Mouse (Mus musculus) lung, embryonic 15.5 days (tissue): ENCODE results near the gene Rhd. TPM values are rescaled to one million over a fixed set of nuclear protein-coding genes. Genes with fewer than 3 reads are reported as not detected.

Source experiments
- ATAC-seq: fragments of 200-750 bp; cut with Nextera tagmentation; 2 replicates; pipeline ENCODE4 v1.8.0; 2017; ENCODE audit warnings: moderate number of reproducible peaks, borderline replicate concordance; ENCODE audit not compliant: low FRiP score, low TSS enrichment; ENCODE audit errors: extremely low read depth
- H3K27ac ChIP-seq: fragments of 300-500 bp; sonication (generic); 2 replicates; pipeline ENCODE4 v1.5.1; 2015; ENCODE audit warnings: moderate library complexity, mild to moderate bottlenecking, inconsistent platforms
- H3K27me3 ChIP-seq: fragments of 300-500 bp; sonication (generic); 2 replicates; pipeline ENCODE4 v1.6.1; 2015; ENCODE audit warnings: inconsistent platforms
- H3K36me3 ChIP-seq: fragments of 300-500 bp; sonication (generic); 2 replicates; pipeline ENCODE4 v1.6.1; 2015; ENCODE audit warnings: inconsistent platforms
- H3K4me1 ChIP-seq: fragments of 300-500 bp; sonication (generic); 2 replicates; pipeline ENCODE4 v1.6.1; 2015; ENCODE audit warnings: inconsistent platforms
- H3K4me2 ChIP-seq: fragments of 300-500 bp; sonication (generic); 2 replicates; pipeline ENCODE4 v1.6.1; 2015; ENCODE audit warnings: inconsistent platforms, mild to moderate bottlenecking, moderate library complexity
- H3K4me3 ChIP-seq: fragments of 300-500 bp; sonication (generic); 2 replicates; pipeline ENCODE4 v1.5.1; 2015; ENCODE audit warnings: mild to moderate bottlenecking, inconsistent platforms
- H3K9ac ChIP-seq: fragments of 300-500 bp; sonication (generic); 2 replicates; pipeline ENCODE4 v1.6.1; 2015; ENCODE audit warnings: inconsistent platforms
- H3K9me3 ChIP-seq: fragments of 300-500 bp; sonication (generic); 2 replicates; pipeline ENCODE4 v1.6.1; 2016; ENCODE audit warnings: inconsistent platforms
- WGBS: fragments of 180-500 bp; shearing (Covaris S2); methylation state at CpG from one replicate; pipeline ENCODE4 v1.1.7; 2015; 5-methylcytosine and 5-hydroxymethylcytosine counted together
- polyA plus RNA-seq: library from polyadenylated mRNA; unstranded; fragments of >200 nt; fragmentation: Nextera tagmentation; extraction: Ambion mirVana; gene quantifications from 2 replicates; pipeline ENCODE4 v1.2.1, GENCODE M21; 2015

Rhd gene
- polyA plus RNA-seq, 1 experiment from 2014 or later: 2.3 TPM

DNA sequence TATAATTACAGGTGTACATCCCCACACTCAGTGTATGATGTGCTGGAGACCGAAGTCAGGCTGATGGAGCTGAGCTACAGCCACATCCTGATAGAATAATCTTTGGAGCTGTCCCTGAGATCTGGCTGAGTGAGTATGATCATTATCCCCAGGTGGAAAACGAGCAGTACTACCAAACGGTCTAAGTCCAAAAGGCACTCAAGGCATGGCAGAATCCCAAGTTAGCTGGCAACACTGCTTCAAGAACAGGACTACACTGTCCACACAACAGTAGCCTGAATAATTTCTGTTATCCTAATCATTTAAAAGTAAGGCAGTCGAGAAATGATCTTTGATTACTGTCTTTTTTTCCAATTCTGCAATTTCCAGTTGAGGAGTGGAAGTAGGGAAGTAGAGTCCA is 20.8 kb upstream of the Rhd start:
- H3K4me3 ChIP-seq: no peak overlapping the region
- no peaks in the 10 kb centered on the region for H3K27me3 ChIP-seq
- no peak overlapping the region for H3K27ac ChIP-seq
- no peaks in the 10 kb centered on the region for H3K36me3 ChIP-seq
- WGBS: 85% methylated on average over 4 of the region's 4 CpGs
- peaks cover 19% of the 10 kb centered on the region for H3K4me1 ChIP-seq
- ATAC-seq: no peak
- H3K9me3 ChIP-seq: no peaks in the 10 kb centered on the region
- no peak overlapping the region for H3K9ac ChIP-seq
- H3K4me2 ChIP-seq: no peak overlapping the region

GRCm38 (mm10) chr4:134847587-134847986 is 16.7 kb upstream of the Rhd start:
- WGBS: 54% methylated on average over 4 of the region's 4 CpGs
- Histone ChIP-seq H3K4me3 (no peak overlapping the region), H3K36me3 (no peaks in the 10 kb centered on the region), H3K27ac (0 out of 2 replicates have a peak overlapping the region, but pooled peaks have one; percentile 3), H3K9me3 (no peaks in the 10 kb centered on the region), H3K9ac (no peak overlapping the region), H3K4me2 (no peak overlapping the region), H3K27me3 (no peaks in the 10 kb centered on the region), H3K4me1 (peaks cover 37% of the 10 kb centered on the region)
- ATAC-seq: no peak

DNA sequence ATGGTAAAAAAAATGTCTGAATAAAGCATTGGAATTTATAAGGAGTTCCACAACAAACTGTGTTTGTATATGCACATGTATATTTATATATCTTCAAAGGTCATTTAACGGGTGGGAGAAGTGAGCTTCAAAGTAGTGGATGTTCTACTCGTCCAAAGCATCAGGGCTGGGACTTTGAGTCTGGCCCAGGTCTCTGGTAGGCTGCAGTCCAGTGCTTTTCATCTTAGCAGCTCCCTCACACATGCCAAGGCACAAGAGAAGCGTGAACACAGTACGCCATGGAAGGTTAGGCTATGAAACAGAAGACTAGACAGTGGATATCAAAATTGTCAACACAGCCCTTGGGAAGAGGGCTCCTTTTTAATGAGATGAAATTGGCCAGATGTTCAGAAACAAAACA is 13.8 kb upstream of the Rhd start:
- no peak for ATAC-seq
- H3K9me3 ChIP-seq: no peaks in the 10 kb centered on the region
- H3K27ac ChIP-seq: no peak overlapping the region
- no peaks in the 10 kb centered on the region for H3K36me3 ChIP-seq
- peaks cover 33% of the 10 kb centered on the region for H3K4me1 ChIP-seq
- H3K27me3 ChIP-seq: no peaks in the 10 kb centered on the region
- no peak overlapping the region for H3K9ac ChIP-seq
- no peak overlapping the region for H3K4me2 ChIP-seq
- H3K4me3 ChIP-seq: no peak overlapping the region
- WGBS: 70% methylated on average over 4 of the region's 4 CpGs

DNA sequence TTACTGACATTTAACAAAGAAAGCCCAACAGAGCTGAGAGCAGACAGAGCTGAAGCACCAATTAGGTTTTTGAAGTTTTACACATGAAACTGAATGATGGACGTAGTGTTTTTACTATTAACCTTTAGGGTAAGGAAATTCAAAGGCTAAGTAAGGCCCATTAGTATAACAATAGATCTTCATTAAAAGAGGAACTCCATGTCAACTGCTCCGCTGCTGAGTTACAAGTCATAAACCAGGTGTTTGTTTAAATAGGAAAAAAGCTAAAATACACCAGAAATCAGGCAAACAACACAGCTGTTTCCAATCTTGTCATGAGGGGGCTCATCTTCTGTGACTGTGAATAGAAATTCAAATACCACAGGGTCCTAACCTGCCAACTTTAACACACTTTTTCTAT is 13.1 kb upstream of the Rhd start:
- no peaks in the 10 kb centered on the region for H3K36me3 ChIP-seq
- H3K9ac ChIP-seq: 0 out of 2 replicates have a peak overlapping the region, but pooled peaks have one; percentile 93
- peak overlapping the region; percentile 85; the same call in 1 of the 2 replicates for H3K4me2 ChIP-seq
- peak overlapping the region; percentile 99 for H3K4me3 ChIP-seq
- 65% methylated on average over 2 of the region's 2 CpGs for WGBS
- H3K4me1 ChIP-seq: peaks cover 35% of the 10 kb centered on the region
- H3K9me3 ChIP-seq: no peaks in the 10 kb centered on the region
- ATAC-seq: no peak
- no peak overlapping the region for H3K27ac ChIP-seq
- no peaks in the 10 kb centered on the region for H3K27me3 ChIP-seq

DNA sequence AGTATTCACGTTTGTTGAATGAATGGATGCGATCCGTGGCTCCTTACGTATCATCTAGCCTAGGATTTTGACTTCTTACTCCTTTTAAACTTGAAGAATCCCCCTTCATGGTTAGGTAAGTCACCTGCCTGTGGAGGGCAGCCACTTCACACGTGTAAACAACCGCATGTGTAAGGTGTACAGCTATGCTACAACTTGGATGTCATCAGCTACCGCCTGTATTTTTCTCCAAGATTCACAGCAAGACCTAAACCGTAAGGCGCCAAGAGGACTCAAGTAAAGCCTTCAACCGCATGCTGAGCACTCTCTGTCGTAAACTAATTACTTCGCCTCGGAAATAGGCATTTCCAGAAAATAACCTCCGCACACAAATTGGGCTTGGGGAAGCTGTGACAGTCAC is 12.5 kb upstream of the Rhd start:
- Histone ChIP-seq H3K27ac (no peak overlapping the region), H3K4me1 (peaks cover 37% of the 10 kb centered on the region), H3K4me3 (peak overlapping the region; percentile 99), H3K9me3 (no peaks in the 10 kb centered on the region), H3K9ac (peak overlapping the region; percentile 93; the same call in 1 of the 2 replicates), H3K4me2 (peak overlapping the region; percentile 85), H3K36me3 (no peaks in the 10 kb centered on the region), H3K27me3 (no peaks in the 10 kb centered on the region)
- 14% methylated on average over 14 of the region's 14 CpGs for WGBS
- no peak for ATAC-seq

GRCm38 (mm10) chr4:134852438-134853255 is 11.7 kb upstream of the Rhd start:
- peak; percentile 37 for ATAC-seq
- Histone ChIP-seq H3K27me3 (no peaks in the 10 kb centered on the region), H3K4me1 (peaks cover 36% of the 10 kb centered on the region), H3K4me3 (peak overlapping the region; percentile 99), H3K9me3 (no peaks in the 10 kb centered on the region), H3K4me2 (peak overlapping the region; percentile 85), H3K36me3 (no peaks in the 10 kb centered on the region), H3K9ac (peak overlapping the region; percentile 93), H3K27ac (peak overlapping the region; percentile 85)
- WGBS: under 1% methylated on average over 40 of the region's 106 CpGs

GRCm38 (mm10) chr4:134853259-134853636 is 11.1 kb upstream of the Rhd start, which contains the start of gene Maco1:
Maco1 (minus strand) TSS chr4:134853345.
- H3K36me3 ChIP-seq: no peaks in the 10 kb centered on the region
- ATAC-seq: peak; percentile 98
- H3K4me2 ChIP-seq: peak within 1 kb of the TSS; percentile 87
- no peaks in the 10 kb centered on the region for H3K9me3 ChIP-seq
- peaks cover 32% of the 10 kb centered on the region for H3K4me1 ChIP-seq
- WGBS: under 1% methylated on average over 38 of the region's 38 CpGs
- H3K27me3 ChIP-seq: no peaks in the 10 kb centered on the region
- H3K27ac ChIP-seq: peak within 1 kb of the TSS; percentile 90
- H3K4me3 ChIP-seq: peak within 1 kb of the TSS; percentile 99
- peak within 1 kb of the TSS; percentile 93 for H3K9ac ChIP-seq

- ATAC-seq: peak; percentile 93
- Histone ChIP-seq H3K9ac (peak overlapping the region; percentile 50), H3K27ac (peak overlapping the region; percentile 90), H3K27me3 (no peaks in the 10 kb centered on the region), H3K9me3 (no peaks in the 10 kb centered on the region), H3K4me3 (peak overlapping the region; percentile 99), H3K4me1 (peaks cover 32% of the 10 kb centered on the region), H3K36me3 (no peaks in the 10 kb centered on the region), H3K4me2 (peak overlapping the region; percentile 87)
- under 1% methylated on average over 91 of the region's 91 CpGs for whole genome bisulfite sequencing
Measured at GRCm38 (mm10) chr4:134853637-134854485, 10.5 kb upstream of the Rhd start.

DNA sequence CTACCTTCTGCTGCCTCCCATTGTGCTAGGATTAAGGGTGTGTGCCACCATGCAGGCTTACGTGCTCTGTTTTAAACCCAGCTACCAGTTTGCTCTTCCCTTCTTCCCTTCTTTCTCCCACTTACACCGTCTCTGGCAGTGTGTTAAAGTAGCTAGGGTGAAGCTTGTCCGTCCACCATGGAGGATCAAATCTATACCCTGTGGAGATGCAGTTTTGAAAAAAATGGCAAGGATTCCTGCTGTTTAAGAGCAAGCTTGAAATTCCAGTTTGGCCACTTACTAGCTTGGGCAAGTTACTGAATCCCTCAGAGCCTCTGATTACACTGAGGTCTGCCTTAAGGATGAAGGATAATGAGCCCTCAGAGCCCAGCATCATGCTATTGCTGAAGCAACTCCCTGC is 9.0 kb upstream of the Rhd start:
- Histone ChIP-seq H3K4me3 (no peak overlapping the region), H3K9me3 (no peaks in the 10 kb centered on the region), H3K9ac (no peak overlapping the region), H3K36me3 (no peaks in the 10 kb centered on the region), H3K27me3 (no peaks in the 10 kb centered on the region), H3K27ac (peak overlapping the region; percentile 58; the same call in 1 of the 2 replicates), H3K4me1 (peaks cover 32% of the 10 kb centered on the region), H3K4me2 (no peak overlapping the region)
- no peak for ATAC-seq
- 40% methylated on average over 3 of the region's 3 CpGs for WGBS

DNA sequence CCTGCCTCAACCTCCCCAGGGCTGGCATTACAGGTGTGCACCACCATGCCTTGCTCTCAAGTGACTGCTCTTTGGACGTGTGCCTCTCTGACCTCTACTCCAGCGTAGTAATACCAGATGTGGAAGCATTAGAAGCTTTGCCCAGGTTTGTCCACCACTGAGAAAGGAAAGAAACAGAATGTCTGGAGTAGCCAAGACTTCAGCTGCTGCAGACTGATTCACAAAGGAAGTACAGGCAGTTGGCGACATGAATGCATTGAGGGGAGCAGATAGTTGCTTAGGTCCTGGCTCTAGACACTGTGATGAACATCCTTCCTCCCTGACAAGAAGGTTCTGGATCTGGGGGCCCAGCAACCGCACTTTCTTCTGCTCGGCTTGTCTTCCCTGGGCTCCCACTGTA is 8.3 kb upstream of the Rhd start:
- H3K36me3 ChIP-seq: no peaks in the 10 kb centered on the region
- H3K27ac ChIP-seq: 0 out of 2 replicates have a peak overlapping the region, but pooled peaks have one; percentile 58
- H3K27me3 ChIP-seq: no peaks in the 10 kb centered on the region
- 38% methylated on average over 5 of the region's 5 CpGs for WGBS
- H3K4me1 ChIP-seq: peaks cover 26% of the 10 kb centered on the region
- H3K4me2 ChIP-seq: no peak overlapping the region
- H3K4me3 ChIP-seq: no peak overlapping the region
- H3K9ac ChIP-seq: no peak overlapping the region
- H3K9me3 ChIP-seq: no peaks in the 10 kb centered on the region
- ATAC-seq: no peak

- Histone ChIP-seq H3K36me3 (no peaks in the 10 kb centered on the region), H3K4me2 (no peak overlapping the region), H3K4me3 (no peak overlapping the region), H3K4me1 (peaks cover 22% of the 10 kb centered on the region), H3K27me3 (no peaks in the 10 kb centered on the region), H3K27ac (no peak overlapping the region), H3K9ac (no peak overlapping the region), H3K9me3 (no peaks in the 10 kb centered on the region)
- 23% methylated on average over 5 of the region's 5 CpGs for WGBS
- ATAC-seq: no peak
Measured at GRCm38 (mm10) chr4:134856501-134856900, 7.8 kb upstream of the Rhd start.

DNA sequence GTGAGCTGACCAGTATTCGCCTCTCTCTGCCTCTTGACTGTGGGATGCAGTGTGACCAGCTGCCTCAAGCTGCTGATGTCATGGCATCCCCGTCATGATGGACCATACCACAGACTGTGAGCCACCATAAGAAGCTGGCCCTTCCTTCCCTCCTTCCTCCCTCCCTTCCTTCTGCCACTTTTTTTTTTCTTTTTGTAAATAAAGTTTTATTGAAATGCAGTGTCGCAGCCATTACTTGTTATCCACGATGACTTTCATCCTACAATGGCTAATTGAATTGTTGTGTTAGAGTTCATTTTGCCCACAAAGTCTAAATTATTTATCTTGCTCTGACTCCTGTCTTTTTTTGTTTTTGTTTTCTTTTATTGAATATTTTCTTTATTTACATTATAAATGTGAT is 5.8 kb upstream of the Rhd start:
- Histone ChIP-seq H3K9me3 (no peaks in the 10 kb centered on the region), H3K36me3 (no peaks in the 10 kb centered on the region), H3K4me3 (no peak overlapping the region), H3K9ac (no peak overlapping the region), H3K4me2 (no peak overlapping the region), H3K4me1 (peaks cover 13% of the 10 kb centered on the region), H3K27me3 (no peaks in the 10 kb centered on the region), H3K27ac (no peak overlapping the region)
- 78% methylated on average over 4 of the region's 4 CpGs for WGBS
- no peak for ATAC-seq
